Mouse (Mus musculus) lung, embryonic 16.5 days (tissue): Measurements from ENCODE around the gene Fbxo11. TPM values are rescaled to one million over a fixed set of nuclear protein-coding genes. Genes with fewer than 3 reads are reported as not detected.

ENCODE experiments used
- polyA plus RNA-seq: library from polyadenylated mRNA; unstranded; fragments of >200 nt; fragmentation: Nextera tagmentation; extraction: Ambion mirVana; gene quantifications from 2 replicates; pipeline ENCODE4 v1.2.1, GENCODE M21; 2015

The Fbxo11 gene
- polyA plus RNA-seq, 1 experiment from 2014 or later: 13.6 TPM

Other genes with a start within 250 kb of the Fbxo11 start
- not detected in 2 replicates for gene Rpl36-ps4, start 144.3 kb downstream of the Fbxo11 start, polyA plus RNA-seq
- 43.2 and 44.8 TPM in 2 replicates for gene Msh6, start 90.2 kb downstream of the Fbxo11 start, polyA plus RNA-seq